Mouse (Mus musculus): ENCODE data around the gene Znrf4.
A peak's percentile ranks its signal among the peaks of the same experiment; 100 is the strongest.
"Not testable (repeated sequence)": the region's sequence is repeated elsewhere in the genome, so short reads cannot be mapped to it uniquely, and the experiment has no call there.

Znrf4 gene

GRCm38 (mm10) chr17:56536192-56536591 lies 24.0 kb upstream of the Znrf4 start:
- no peak for DNase-seq (ENCODE audit: low spot score in 2 of 2)

GRCm38 (mm10) chr17:56524943-56525342 lies 12.7 kb upstream of the Znrf4 start:
- DNase-seq (ENCODE audit: low spot score in 2 of 2) = no peak

GRCm38 (mm10) chr17:56522744-56523143 lies 10.5 kb upstream of the Znrf4 start:
- DNase-seq (ENCODE audit: low spot score in 2 of 2) = no peak

GRCm38 (mm10) chr17:56515690-56516410 lies 3.6 kb upstream of the Znrf4 start:
- DNase-seq (ENCODE audit: low spot score in 2 of 2) = no peak

GRCm38 (mm10) chr17:56514916-56515315 lies 2.7 kb upstream of the Znrf4 start:
- no peak for DNase-seq (ENCODE audit: low spot score in 2 of 2)

GRCm38 (mm10) chr17:56514330-56514729 lies 2.1 kb upstream of the Znrf4 start:
- no peak for DNase-seq (ENCODE audit: low spot score in 2 of 2)

GRCm38 (mm10) chr17:56511707-56512090 lies 532 bp downstream of the Znrf4 start:
- no peak for DNase-seq (ENCODE audit: low spot score in 2 of 2)

GRCm38 (mm10) chr17:56510970-56511706 lies 1.1 kb downstream of the Znrf4 start:
- DNase-seq (ENCODE audit: low spot score in 2 of 2) = no peak

- no peak for DNase-seq (ENCODE audit: low spot score in 2 of 2)
Observed at GRCm38 (mm10) chr17:56510473-56510969, 1.7 kb downstream of the Znrf4 start.

GRCm38 (mm10) chr17:56509707-56510472 lies 2.3 kb downstream of the Znrf4 start:
- DNase-seq (ENCODE audit: low spot score in 2 of 2) = no peak

GRCm38 (mm10) chr17:56509021-56509640 lies 3.1 kb downstream of the Znrf4 start:
- no peak for DNase-seq (ENCODE audit: low spot score in 2 of 2)

- peak; percentile 83 to 94 for DNase-seq (ENCODE audit: low spot score in 2 of 2)
Observed at GRCm38 (mm10) chr17:56507161-56508068, 4.8 kb downstream of the Znrf4 start.

- no peak for DNase-seq (ENCODE audit: low spot score in 2 of 2)
Observed at GRCm38 (mm10) chr17:56506417-56507065, 5.7 kb downstream of the Znrf4 start.

GRCm38 (mm10) chr17:56505401-56505800 lies 6.8 kb downstream of the Znrf4 start:
- DNase-seq (ENCODE audit: low spot score in 2 of 2) = no peak

- DNase-seq (ENCODE audit: low spot score in 2 of 2) = peak; percentile 43 to 58
Observed at GRCm38 (mm10) chr17:56502526-56502925, 9.7 kb downstream of the Znrf4 start.

- DNase-seq (ENCODE audit: low spot score in 2 of 2) = not testable (repeated sequence)
Observed at GRCm38 (mm10) chr17:56501635-56502400, 10.4 kb downstream of the Znrf4 start.

GRCm38 (mm10) chr17:56499229-56499628 lies 13.0 kb downstream of the Znrf4 start:
- no peak for DNase-seq (ENCODE audit: low spot score in 2 of 2)

GRCm38 (mm10) chr17:56494480-56494879 lies 17.8 kb downstream of the Znrf4 start:
- DNase-seq (ENCODE audit: low spot score in 2 of 2) = no peak

GRCm38 (mm10) chr17:56493841-56494240 lies 18.4 kb downstream of the Znrf4 start:
- peak in 1 of 2 experiments; percentile 50 for DNase-seq (ENCODE audit: low spot score in 2 of 2)
